Mouse (Mus musculus) mesoderm, embryonic 11.5 days (tissue): ENCODE data around the gene Vars2.

Experiments
- DNase-seq: peaks from one replicate; pipeline ENCODE4 v3.0.0-alpha.2; 2012; ENCODE audit warnings: low read depth, low spot score

The Vars2 gene

DNA sequence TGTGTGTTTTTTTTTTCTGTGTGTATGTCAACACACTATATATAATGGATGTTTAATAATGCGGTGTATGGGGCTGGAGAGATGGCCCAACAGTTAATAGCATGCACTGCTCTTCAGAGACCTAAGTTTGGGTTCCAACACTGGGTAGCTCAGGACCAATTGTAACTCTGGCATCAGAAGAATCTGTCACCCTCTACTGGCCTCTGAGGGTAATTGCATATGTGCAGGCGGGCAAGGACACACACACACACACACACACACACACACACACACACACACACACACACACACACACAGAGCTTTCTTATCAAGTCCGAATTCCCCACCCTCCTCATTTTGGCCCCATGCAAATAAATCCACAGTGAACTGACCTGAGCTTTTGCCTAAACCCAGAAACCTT, 32.2 kb downstream of the Vars2 start:
- no peak for DNase-seq

- peak; percentile 28 for DNase-seq
Measured at GRCm38 (mm10) chr17:35633992-35634391, 33.4 kb downstream of the Vars2 start.

GRCm38 (mm10) chr17:35626537-35626936, 40.9 kb downstream of the Vars2 start, which contains the start of gene Gm9573:
Gm9573 (minus strand) TSS chr17:35626637.
- no peak for DNase-seq

DNA sequence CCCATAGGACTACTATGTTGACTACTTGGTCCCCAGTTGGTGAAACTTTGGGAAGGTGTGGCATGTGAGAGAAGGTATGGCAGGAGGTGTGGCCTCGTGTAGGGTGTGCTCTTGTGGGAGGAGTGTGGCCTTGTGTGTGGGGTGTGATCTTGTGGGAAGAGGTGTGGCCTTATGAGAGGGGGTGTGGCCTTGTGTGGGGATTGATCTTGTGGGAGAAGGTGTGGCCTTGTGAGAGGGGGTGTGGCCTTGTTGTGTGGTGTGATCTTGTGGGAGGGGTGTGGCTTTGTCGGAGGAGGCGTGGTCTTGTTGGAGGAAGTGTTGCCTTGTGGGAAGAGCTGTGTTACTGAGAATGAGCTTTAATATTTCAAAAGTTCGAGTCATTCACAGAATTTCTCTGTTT, 50.3 kb downstream of the Vars2 start:
- DNase-seq, result no peak
